Mouse (Mus musculus) c-Kit-positive CD71-negative TER-119-negative erythroid progenitor cells, embryonic 14.5 days (primary cell): ENCODE measurements around the gene Olfr56.
A peak's percentile ranks its signal among the peaks of the same experiment; 100 is the strongest.

ENCODE experiments used
- DNase-seq: peaks from one replicate; pipeline ENCODE4 v3.0.0-alpha.2; 2013; ENCODE audit warnings: low read depth

The Olfr56 gene

GRCm38 (mm10) chr11:49092786-49093185, 114.1 kb downstream of the Olfr56 start:
- DNase-seq = no peak

- no peak for DNase-seq
Measured at GRCm38 (mm10) chr11:49093861-49094660, 115.4 kb downstream of the Olfr56 start.

DNA sequence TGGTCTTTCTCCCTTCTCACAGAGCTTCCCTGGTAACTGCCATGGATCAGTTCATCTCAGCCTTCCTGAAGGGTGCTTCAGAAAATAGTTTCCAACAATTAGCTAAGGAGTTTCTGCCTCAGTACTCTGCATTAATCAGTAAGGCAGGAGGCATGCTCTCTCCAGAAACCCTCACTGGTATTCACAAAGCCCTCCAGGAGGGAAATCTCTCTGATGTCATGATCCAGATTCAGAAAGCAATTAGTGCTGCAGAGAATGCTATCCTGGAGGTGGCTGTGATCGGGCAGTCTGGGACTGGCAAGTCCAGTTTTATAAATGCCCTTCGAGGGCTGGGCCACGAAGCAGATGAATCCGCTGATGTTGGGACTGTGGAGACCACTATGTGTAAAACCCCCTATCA, 116.7 kb downstream of the Olfr56 start:
- no peak for DNase-seq

DNA sequence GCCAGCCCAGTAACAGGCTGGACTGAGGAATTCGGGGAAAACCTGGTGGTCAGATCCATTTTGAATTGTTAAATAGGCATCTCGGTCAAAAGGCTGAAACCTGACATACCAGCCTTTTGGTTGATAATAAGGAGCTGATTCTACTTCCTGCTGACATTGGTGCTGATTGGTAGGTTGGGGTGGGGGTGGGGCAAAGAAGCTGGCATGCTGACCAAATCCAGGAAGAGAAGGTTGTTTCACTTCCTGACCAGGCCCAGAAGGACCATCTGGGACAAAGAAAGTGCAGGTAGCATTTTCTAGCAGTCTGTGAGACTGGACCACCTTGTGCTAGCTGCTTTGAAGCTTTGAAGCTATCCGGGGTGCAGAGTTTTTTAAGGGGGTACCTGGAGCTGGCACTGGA, 121.7 kb downstream of the Olfr56 start:
- no peak for DNase-seq

DNA sequence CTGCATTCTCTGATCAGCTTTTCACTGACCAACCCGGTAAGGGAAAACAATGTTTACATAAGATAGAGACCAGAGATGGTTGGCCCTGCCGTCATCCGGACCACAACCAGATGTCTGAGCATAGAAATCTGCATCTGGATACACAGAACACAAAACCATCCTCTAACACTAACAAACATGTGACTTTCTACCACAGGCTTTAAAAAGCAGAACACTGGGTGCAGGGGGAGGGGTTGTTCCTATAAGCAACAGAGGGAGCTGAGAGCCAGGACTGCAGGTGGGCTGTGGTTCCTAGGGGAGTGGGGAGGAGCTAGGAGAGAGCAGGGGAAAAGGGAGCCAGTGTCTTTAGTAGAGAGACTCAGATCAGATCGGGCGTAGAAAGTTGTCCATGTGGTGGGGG, 122.8 kb downstream of the Olfr56 start:
- no peak for DNase-seq

- DNase-seq = peak; percentile 91
Measured at GRCm38 (mm10) chr11:49103047-49103693, 124.5 kb downstream of the Olfr56 start.

DNA sequence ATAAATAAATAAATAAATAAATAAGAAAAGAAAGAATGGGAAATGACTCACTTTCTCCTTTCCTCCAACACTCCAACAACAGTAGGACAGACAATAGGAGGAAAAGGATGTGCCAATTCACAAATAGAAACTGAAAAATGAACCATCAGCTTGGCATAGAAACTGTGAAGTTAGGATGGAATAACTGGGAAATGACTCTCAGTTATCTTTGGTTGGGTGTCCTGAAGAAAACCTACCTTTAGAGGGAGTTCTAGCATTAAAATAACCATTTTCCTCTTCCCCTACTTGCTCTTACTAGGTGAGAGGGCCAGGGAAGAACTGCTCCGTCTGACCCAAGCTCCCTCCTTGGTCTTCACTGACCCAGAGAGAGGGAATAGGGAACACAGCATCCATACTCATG, 127.1 kb downstream of the Olfr56 start:
- DNase-seq = no peak

DNA sequence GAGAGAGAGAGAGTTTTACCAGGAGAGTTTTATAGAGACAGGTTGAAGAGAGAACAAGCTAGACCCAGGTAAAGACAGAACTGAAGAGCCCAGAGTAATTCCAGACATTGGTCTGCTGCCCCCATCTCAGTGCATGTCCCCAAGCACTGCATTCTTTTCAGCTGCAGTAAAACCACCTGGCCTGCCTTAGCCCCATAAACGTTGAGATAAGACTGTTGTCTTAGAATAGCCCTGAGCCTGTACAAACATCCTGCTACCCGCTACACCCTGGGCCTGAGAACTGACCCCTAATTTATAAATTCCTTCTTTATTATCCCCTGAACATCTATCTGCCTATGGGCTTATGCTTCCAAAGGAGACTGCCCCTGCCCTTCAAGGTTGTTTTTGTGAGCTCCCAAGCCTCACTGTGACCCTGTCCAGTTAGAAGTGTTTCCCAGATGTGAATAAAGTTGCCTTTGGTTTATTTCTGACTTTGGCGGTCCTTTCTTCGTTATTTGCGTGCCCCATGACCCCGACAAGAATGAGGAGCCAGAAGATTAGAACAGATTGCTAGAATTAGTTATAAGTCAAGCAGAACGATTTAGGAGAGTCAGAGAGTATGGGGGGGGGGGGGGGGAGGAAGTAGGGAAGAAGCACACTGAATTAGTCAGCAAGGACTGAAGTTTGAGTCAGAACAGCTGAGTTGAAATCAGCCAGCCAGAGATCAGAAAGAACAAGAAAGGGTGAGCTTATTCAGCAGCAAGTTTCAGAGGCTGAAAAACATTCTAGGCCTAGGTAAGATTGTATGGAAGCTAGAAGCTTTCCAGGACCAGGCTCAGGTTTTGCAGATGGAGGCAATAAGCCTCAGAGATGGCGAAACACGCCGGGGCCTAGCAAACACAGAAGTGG, 129.2 kb downstream of the Olfr56 start:
- DNase-seq = no peak

GRCm38 (mm10) chr11:49108833-49109232, 130.1 kb downstream of the Olfr56 start:
- no peak for DNase-seq

DNA sequence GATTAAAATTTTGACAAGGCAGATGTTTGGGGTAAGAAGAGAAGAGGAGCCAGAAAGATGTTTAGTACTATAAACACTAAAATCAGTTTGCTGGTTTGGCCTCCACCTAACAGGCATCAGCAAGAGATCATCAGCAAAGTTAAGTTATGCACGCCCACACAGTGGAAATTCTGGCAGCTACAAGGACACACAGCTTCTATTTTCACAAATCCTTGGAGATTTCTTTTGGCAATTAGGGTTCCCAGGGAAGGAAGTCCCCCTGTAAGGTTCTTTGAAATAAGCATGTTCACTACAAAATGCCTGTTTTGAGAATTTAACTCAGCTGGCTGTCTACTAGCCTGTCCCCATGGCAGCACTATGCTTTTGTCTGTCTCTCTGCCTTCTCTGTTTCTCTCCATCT, 132.3 kb downstream of the Olfr56 start:
- no peak for DNase-seq

DNA sequence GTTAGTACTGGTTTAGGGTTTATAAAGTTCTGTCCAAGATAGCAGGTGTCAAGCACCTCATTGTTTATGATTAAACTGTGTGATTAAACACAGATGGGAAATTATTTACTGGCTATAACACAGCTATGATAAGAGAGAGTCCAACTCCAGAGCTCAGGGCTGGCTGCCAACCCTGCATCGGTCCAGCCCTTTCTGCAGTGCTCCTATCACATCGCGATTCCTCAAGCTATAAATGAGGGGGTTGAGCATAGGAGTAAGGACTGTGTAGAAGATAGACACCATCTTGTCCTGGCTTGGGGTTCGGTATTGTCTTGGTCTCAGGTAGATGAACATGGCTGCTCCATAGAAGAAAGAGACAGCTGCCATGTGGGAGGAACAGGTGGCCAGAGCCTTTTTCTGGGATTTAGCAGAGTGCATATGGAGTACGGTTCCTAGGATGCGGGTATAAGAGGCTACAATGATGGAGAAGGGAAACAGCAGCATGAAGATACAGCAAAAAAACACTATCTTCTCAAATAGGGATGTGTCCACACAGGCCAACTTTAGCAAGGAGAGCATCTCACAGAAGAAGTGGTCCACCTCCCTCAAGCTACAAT, 134.0 kb downstream of the Olfr56 start:
- no peak for DNase-seq

DNA sequence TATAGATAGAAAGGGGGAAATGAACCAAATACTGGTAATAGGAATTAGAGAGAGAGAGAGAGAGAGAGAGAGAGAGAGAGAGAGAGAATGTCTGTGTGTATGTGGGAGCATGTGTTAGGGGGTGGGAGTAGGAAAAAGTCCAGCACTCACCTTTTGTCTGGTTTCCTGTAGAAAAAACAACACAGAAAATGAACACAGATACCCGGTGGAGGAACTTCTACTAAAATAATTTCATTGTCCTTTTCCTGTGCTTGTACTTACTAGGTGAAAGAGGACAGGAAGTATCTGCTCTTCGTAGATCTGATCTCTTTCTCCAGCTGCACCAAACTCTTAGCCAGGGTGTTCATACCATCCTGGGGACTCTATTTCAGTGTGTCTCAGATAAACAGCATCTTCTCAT, 135.5 kb downstream of the Olfr56 start:
- no peak for DNase-seq

- no peak for DNase-seq
Measured at GRCm38 (mm10) chr11:49114774-49115173, 136.1 kb downstream of the Olfr56 start, which contains the start of gene Olfr1396. Gene Olfr1396, minus strand, starts transcription at chr11:49114874.

DNA sequence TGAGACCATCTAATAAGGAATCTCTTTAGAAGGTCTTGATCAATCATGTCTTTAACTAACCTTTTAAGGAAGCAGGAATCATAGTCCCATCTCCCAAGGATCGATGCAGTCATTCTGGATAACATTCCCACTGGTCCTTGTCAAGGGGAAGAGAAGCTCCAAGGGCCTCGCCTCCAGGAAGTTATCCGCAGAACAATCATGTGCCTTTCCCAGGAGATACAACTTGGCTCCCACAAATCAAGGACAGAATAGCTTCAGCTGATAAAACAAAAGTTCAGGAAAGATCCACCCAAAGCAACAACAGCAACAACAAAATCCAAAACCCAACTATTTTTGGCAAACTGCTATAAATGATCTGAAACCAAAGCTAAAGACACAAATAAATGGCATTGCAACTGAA, 140.9 kb downstream of the Olfr56 start:
- DNase-seq = no peak

GRCm38 (mm10) chr11:49124169-49124568, 145.5 kb downstream of the Olfr56 start:
- DNase-seq = no peak

DNA sequence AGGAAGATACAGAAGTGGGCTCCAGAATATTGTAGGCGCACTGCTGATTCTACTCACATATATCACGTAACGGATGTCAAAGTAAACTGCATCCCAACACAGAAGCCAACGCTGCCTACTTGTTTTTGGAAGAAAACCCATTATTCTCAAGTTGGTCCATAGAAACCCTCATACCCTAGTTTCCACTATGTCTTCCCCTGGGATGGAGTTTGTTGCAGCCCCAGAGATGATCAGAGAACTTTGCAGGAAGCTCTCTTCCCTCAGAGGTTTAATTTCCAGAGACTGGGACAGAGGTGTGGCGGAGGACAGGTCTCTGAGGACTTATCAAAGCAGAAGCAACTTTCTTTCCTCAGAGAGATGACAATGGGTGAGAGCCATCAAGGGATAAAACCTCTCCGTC, 163.3 kb downstream of the Olfr56 start, which contains the start of gene Olfr1395:
Olfr1395 (plus strand) TSS at position 301 of the 400 bp plus-strand sequence.
- no peak for DNase-seq

DNA sequence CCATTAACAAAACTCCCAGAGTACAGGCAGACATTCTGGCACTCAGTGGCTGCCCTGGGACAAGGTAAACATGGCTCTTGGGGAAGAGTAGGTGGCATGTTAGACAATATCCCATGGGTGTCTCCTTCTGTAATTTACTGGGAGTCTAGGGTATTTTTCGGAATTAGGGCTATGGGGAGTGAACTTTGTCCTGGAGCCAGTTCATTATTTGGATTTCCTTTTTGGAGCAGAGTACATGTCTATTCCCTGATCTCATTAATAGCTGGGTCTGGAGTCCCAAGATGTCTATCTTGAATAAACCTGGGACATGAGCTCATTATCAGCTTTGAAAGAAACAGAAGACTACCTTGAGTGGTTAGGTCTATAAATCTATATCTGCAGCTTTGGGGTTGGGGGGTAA, 175.4 kb downstream of the Olfr56 start, which contains the start of gene Olfr1394:
Olfr1394 (plus strand) TSS at position 301 of the 400 bp plus-strand sequence.
- DNase-seq = no peak

- DNase-seq = no peak
Measured at GRCm38 (mm10) chr11:49156821-49157814, 178.4 kb downstream of the Olfr56 start.

- DNase-seq = no peak
Measured at GRCm38 (mm10) chr11:49168839-49169611, 190.3 kb downstream of the Olfr56 start.

GRCm38 (mm10) chr11:49170576-49170975, 191.9 kb downstream of the Olfr56 start:
- peak; percentile 37 for DNase-seq
